Mouse (Mus musculus): ENCODE results near the gene Trim28.

DNA sequence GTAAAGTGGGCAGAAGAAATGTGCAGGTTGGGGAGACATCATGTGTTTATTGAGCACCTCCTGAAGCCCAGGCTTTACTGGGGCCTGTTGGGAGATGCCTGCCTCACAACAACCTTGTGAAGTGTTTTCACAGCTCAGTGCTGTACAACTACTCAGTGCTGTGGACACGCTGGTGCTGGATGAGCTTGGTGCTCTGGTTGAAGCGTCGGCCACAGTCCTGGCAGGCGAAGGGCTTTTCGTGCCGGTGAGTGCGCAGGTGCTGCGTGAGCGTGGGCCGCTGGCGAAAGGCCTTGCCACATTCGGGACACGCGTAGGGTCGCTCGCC lies 44.2 kb downstream of the Trim28 start:
- TF ChIP-seq CTCF (IDR thresholded peaks at IDR 0.05; ENCODE audit: extremely low read depth, insufficient read length, insufficient replicate concordance, low read depth, low read length) (no peak), POLR2A (IDR thresholded peaks at IDR 0.05; ENCODE audit: low read depth, low read length) (no peak)

Data from small intestine, adult 2 months (tissue).